Mouse (Mus musculus): ENCODE results near the gene Cldn15. TPM values are rescaled to one million over a fixed set of nuclear protein-coding genes. Genes with fewer than 3 reads are reported as not detected.
"Not testable (repeated sequence)": the region's sequence is repeated elsewhere in the genome, so short reads cannot be mapped to it uniquely, and the experiment has no call there.

Gene Cldn15
- polyA plus RNA-seq, 1 experiment from 2014 or later = 6.7 TPM

DNA sequence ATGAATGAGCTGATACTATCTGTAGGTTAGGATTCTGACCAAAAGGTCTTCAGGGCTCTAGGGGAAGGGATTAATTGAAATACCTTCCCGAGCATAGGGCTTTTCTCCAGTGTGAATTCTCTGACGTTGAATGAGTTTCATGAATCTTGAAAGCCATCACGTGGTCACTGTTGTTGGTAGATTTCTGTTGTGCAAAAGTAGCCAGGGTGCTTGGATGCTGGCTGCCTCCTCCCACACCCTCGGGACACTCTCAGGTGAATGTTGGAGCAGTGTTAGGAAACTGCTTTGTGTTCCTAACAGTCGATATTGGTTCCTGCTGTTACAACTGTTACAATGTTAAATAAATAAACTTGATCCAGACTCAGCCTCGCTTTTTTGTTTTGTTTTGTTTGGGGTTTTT lies 29.7 kb upstream of the Cldn15 start:
- DNase-seq = no peak
- Histone ChIP-seq H3K9ac (replicated peaks) (no peak overlapping the region), H3K4me2 (ENCODE audit: low read depth, low read length) (no peak overlapping the region), H3K36me3 (replicated peaks; ENCODE audit: insufficient read depth, low read length) (no peaks in the 10 kb centered on the region), H3K27ac (ENCODE audit: low read depth) (no peak overlapping the region), H3K9me3 (ENCODE audit: low read length) (peaks cover 3% of the 10 kb centered on the region; the same call in 1 of the 2 replicates), H3K4me1 (ENCODE audit: insufficient read depth) (no peaks in the 10 kb centered on the region), H3K27me3 (ENCODE audit: insufficient read depth, low read length) (no peaks in the 10 kb centered on the region), H3K4me3 (ENCODE audit: low read depth, low read length) (no peak overlapping the region)
- no peak for ATAC-seq
- WGBS (ENCODE audit: insufficient replicate concordance) = 82% methylated on average over 6 of the region's 6 CpGs
- TF ChIP-seq CTCF (IDR thresholded peaks at IDR 0.05; ENCODE audit: low read depth) (no peak), EP300 (IDR thresholded peaks at IDR 0.05; ENCODE audit: low read depth) (no peak)

DNA sequence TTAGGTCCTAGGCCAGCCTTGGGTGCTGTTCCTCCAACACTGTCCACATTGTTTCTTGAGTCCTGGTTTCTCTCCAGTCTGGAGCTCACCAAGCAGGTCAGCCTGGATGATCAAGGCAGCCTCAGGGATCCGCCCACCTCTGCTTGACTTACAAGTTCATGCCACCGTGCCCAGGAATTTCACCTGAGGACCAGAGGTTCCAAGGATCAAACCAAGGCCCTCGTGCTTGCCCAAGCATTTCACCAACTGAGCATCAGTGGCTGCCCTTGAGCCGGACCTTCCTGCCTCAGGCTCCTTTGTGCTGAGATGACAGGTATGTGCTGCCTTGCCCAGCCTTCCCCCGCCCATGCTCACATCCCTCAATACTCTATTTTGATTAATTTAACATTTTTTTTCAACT lies 28.8 kb upstream of the Cldn15 start:
- Histone ChIP-seq H3K4me3 (ENCODE audit: low read depth, low read length) (no peak overlapping the region), H3K27me3 (ENCODE audit: insufficient read depth, low read length) (no peaks in the 10 kb centered on the region), H3K9ac (replicated peaks) (no peak overlapping the region), H3K4me1 (ENCODE audit: insufficient read depth) (no peaks in the 10 kb centered on the region), H3K4me2 (ENCODE audit: low read depth, low read length) (no peak overlapping the region), H3K36me3 (replicated peaks; ENCODE audit: insufficient read depth, low read length) (no peaks in the 10 kb centered on the region), H3K27ac (ENCODE audit: low read depth) (no peak overlapping the region), H3K9me3 (ENCODE audit: low read length) (peaks cover 3% of the 10 kb centered on the region; the same call in 1 of the 2 replicates)
- no peak for ATAC-seq
- WGBS (ENCODE audit: insufficient replicate concordance) = 78% methylated on average over 5 of the region's 5 CpGs
- TF ChIP-seq EP300 (IDR thresholded peaks at IDR 0.05; ENCODE audit: low read depth) = no peak
- TF ChIP-seq CTCF (IDR thresholded peaks at IDR 0.05; ENCODE audit: low read depth) = no peak
- no peak for DNase-seq

- Histone ChIP-seq H3K4me3 (ENCODE audit: low read depth, low read length) (no peak overlapping the region), H3K27ac (ENCODE audit: low read depth) (no peak overlapping the region), H3K36me3 (replicated peaks; ENCODE audit: insufficient read depth, low read length) (no peaks in the 10 kb centered on the region), H3K4me2 (ENCODE audit: low read depth, low read length) (no peak overlapping the region), H3K9ac (replicated peaks) (no peak overlapping the region), H3K4me1 (ENCODE audit: insufficient read depth) (no peaks in the 10 kb centered on the region), H3K9me3 (ENCODE audit: low read length) (peaks cover 3% of the 10 kb centered on the region; the same call in 1 of the 2 replicates), H3K27me3 (ENCODE audit: insufficient read depth, low read length) (no peaks in the 10 kb centered on the region)
- peak; percentile 36 for DNase-seq
- TF ChIP-seq CTCF (IDR thresholded peaks at IDR 0.05; ENCODE audit: low read depth) = peak; percentile 62
- TF ChIP-seq EP300 (IDR thresholded peaks at IDR 0.05; ENCODE audit: low read depth) = no peak
- WGBS (ENCODE audit: insufficient replicate concordance) = 71% methylated on average over 7 of the region's 7 CpGs
- ATAC-seq = no peak
Observed at GRCm38 (mm10) chr5:136939284-136939683, 27.1 kb upstream of the Cldn15 start.

GRCm38 (mm10) chr5:136940029-136940428 lies 26.4 kb upstream of the Cldn15 start:
- DNase-seq; H3K4me1 ChIP-seq (ENCODE audit: insufficient read depth); H3K9me3 ChIP-seq (ENCODE audit: low read length); ATAC-seq; H3K36me3 ChIP-seq (replicated peaks; ENCODE audit: insufficient read depth, low read length); H3K9ac ChIP-seq (replicated peaks); H3K27ac ChIP-seq (ENCODE audit: low read depth); H3K4me3 ChIP-seq (ENCODE audit: low read depth, low read length); H3K27me3 ChIP-seq (ENCODE audit: insufficient read depth, low read length); H3K4me2 ChIP-seq (ENCODE audit: low read depth, low read length): not testable (repeated sequence)
- 80% methylated on average over 6 of the region's 6 CpGs for WGBS (ENCODE audit: insufficient replicate concordance)

DNA sequence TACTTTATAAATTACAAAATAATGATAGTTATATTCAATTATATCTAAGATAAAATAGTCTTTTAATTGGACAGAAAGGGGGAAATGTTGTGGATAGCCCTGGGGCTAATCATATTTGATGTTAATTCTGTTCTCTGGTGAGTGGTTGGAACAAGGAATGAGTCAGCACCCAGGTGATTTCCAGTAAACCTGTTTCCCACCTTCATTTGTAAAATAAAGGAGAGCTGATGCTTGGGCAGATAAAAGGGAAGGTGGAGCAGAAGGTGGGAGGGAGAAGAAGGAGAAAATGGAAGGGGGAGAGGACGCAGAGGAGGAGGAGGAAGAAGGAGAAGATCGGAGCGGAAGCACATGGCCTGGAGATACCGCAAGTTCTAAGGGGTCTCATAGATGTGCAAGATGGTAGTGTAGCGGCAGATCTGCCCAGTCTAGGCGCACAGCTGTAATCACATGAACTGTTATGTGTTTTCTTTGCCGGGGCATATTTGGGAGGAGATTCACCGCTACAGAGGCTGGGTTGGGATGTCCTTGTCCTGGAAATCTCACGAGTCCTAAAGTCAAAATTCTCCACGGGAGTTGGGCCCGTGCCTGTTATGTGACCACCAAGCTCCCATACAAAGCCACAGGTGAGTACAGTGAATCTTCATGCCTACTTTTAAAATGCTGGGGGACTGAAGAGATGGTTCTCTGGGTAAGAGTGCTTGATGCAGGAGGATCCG lies 25.4 kb upstream of the Cldn15 start:
- no peak for ATAC-seq
- H3K4me2 ChIP-seq (ENCODE audit: low read depth, low read length) = no peak overlapping the region
- TF ChIP-seq CTCF (IDR thresholded peaks at IDR 0.05; ENCODE audit: low read depth) (no peak), EP300 (IDR thresholded peaks at IDR 0.05; ENCODE audit: low read depth) (no peak)

GRCm38 (mm10) chr5:136942781-136943180 lies 23.6 kb upstream of the Cldn15 start:
- peaks cover 3% of the 10 kb centered on the region; the same call in 1 of the 2 replicates for H3K9me3 ChIP-seq (ENCODE audit: low read length)
- TF ChIP-seq EP300 (IDR thresholded peaks at IDR 0.05; ENCODE audit: low read depth) (no peak), CTCF (IDR thresholded peaks at IDR 0.05; ENCODE audit: low read depth) (no peak)
- no peaks in the 10 kb centered on the region for H3K36me3 ChIP-seq (replicated peaks; ENCODE audit: insufficient read depth, low read length)
- no peak overlapping the region for H3K4me2 ChIP-seq (ENCODE audit: low read depth, low read length)
- no peak overlapping the region for H3K9ac ChIP-seq (replicated peaks)
- no peak for ATAC-seq
- H3K4me3 ChIP-seq (ENCODE audit: low read depth, low read length) = no peak overlapping the region
- no peak for DNase-seq
- 78% methylated on average over 3 of the region's 3 CpGs for whole genome bisulfite sequencing (ENCODE audit: insufficient replicate concordance)
- H3K27ac ChIP-seq (ENCODE audit: low read depth) = no peak overlapping the region
- no peaks in the 10 kb centered on the region for H3K4me1 ChIP-seq (ENCODE audit: insufficient read depth)
- no peaks in the 10 kb centered on the region for H3K27me3 ChIP-seq (ENCODE audit: insufficient read depth, low read length)

More for the DNA sequence above, 25.4 kb upstream of the Cldn15 start:
- H3K9ac ChIP-seq (replicated peaks) = no peak overlapping the region
- H3K9me3 ChIP-seq (ENCODE audit: low read length) = peaks cover 3% of the 10 kb centered on the region; the same call in 1 of the 2 replicates
- H3K27me3 ChIP-seq (ENCODE audit: insufficient read depth, low read length) = no peaks in the 10 kb centered on the region
- WGBS (ENCODE audit: insufficient replicate concordance) = 80% methylated on average over 12 of the region's 12 CpGs
- DNase-seq = no peak
- H3K27ac ChIP-seq (ENCODE audit: low read depth) = no peak overlapping the region
- H3K4me1 ChIP-seq (ENCODE audit: insufficient read depth) = no peaks in the 10 kb centered on the region
- no peak overlapping the region for H3K4me3 ChIP-seq (ENCODE audit: low read depth, low read length)
- H3K36me3 ChIP-seq (replicated peaks; ENCODE audit: insufficient read depth, low read length) = no peaks in the 10 kb centered on the region

All from liver, postnatal 0 days (tissue).